Mouse (Mus musculus): ENCODE data around the gene Lag3. TPM values are rescaled to one million over a fixed set of nuclear protein-coding genes. Genes with fewer than 3 reads are reported as not detected.

The Lag3 gene
- polyA plus RNA-seq, 1 experiment from 2014 or later, result 0.40 TPM

DNA sequence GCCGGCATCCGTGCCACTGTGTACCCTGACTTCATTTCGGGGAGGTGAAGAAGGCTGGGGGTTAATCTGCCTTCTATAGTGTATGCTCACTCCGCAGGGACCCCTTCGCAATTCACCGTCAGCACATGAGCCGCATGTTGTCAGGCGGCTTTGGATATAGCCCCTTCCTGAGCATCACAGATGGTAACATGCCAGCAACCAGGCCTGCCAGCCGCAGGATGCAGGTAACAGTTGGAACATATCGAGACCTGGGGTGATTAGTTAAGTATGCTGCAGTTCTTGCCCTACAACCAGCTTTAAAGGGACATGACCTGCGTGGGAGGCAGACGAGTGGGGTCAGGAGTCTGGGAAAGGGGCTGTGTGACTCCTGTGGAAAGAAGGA lies 20.8 kb upstream of the Lag3 start:
- H3K27me3 ChIP-seq (ENCODE audit: insufficient read depth, low read length), result no peaks in the 10 kb centered on the region
- peak overlapping the region; percentile 96 for H3K4me3 ChIP-seq (ENCODE audit: low read depth, low read length)
- H3K36me3 ChIP-seq (replicated peaks; ENCODE audit: insufficient read depth, low read length), result peaks cover 35% of the 10 kb centered on the region
- DNase-seq (no peak), ATAC-seq (no peak)
- H3K4me1 ChIP-seq (ENCODE audit: insufficient read depth), result peaks cover 21% of the 10 kb centered on the region
- H3K9me3 ChIP-seq (ENCODE audit: low read length), result no peaks in the 10 kb centered on the region
- peak overlapping the region; percentile 92 for H3K9ac ChIP-seq (replicated peaks)
- peak overlapping the region; percentile 95 for H3K27ac ChIP-seq (ENCODE audit: low read depth)
- WGBS (ENCODE audit: insufficient replicate concordance), result 66% methylated on average over 12 of the region's 12 CpGs
- H3K4me2 ChIP-seq (ENCODE audit: low read depth, low read length), result peak overlapping the region; percentile 86
- TF ChIP-seq EP300 (IDR thresholded peaks at IDR 0.05; ENCODE audit: low read depth), result no peak
- no peak for TF ChIP-seq CTCF (IDR thresholded peaks at IDR 0.05; ENCODE audit: low read depth)

DNA sequence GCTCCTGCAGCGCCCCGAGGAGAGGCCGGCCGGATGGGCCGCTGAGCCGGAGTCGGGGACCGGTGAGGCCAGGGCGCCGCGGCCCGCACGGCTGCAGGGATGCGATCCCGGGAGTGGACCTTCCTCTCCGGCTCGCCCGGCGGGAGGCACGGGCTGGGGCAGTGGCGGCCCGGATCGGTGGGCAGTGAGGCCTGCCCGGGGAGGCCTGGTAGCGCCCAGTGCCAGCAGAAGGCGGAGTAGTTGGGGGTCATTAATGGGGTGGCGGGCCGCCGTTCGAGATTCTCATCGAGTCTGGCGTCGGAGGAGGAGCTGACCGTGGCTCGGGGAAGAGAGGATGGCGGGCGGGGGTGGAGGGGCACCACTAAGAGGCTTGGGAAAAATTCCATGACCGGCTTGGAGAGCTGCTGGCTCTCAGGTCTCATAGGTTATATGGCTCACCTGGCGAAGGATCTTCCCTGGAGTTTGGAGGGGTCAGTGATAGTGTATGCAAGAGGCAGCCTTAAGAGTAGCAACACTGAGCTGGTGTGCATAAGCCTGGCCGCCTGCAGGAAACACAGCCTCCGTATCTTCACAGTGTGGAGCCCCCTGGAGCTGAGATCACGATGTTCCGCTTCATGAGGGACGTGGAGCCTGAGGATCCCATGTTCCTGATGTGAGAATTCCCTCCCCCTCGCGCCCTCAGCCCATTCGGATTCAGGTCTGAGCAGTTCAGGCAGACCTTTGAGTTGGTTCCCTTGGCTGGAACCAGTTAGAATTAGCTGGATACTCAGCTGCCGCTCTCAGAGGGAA lies 20.2 kb upstream of the Lag3 start:
- no peak for ATAC-seq
- 1% methylated on average over 41 of the region's 48 CpGs for WGBS (ENCODE audit: insufficient replicate concordance)
- Histone ChIP-seq H3K36me3 (replicated peaks; ENCODE audit: insufficient read depth, low read length) (peaks cover 33% of the 10 kb centered on the region), H3K27me3 (ENCODE audit: insufficient read depth, low read length) (no peaks in the 10 kb centered on the region), H3K9ac (replicated peaks) (peak overlapping the region; percentile 92), H3K4me2 (ENCODE audit: low read depth, low read length) (peak overlapping the region; percentile 86), H3K4me3 (ENCODE audit: low read depth, low read length) (peak overlapping the region; percentile 96), H3K27ac (ENCODE audit: low read depth) (peak overlapping the region; percentile 95), H3K9me3 (ENCODE audit: low read length) (no peaks in the 10 kb centered on the region), H3K4me1 (ENCODE audit: insufficient read depth) (peaks cover 22% of the 10 kb centered on the region)
- TF ChIP-seq EP300 (IDR thresholded peaks at IDR 0.05; ENCODE audit: low read depth) (no peak), CTCF (IDR thresholded peaks at IDR 0.05; ENCODE audit: low read depth) (peak; percentile 53)
- DNase-seq, result peak; percentile 55

DNA sequence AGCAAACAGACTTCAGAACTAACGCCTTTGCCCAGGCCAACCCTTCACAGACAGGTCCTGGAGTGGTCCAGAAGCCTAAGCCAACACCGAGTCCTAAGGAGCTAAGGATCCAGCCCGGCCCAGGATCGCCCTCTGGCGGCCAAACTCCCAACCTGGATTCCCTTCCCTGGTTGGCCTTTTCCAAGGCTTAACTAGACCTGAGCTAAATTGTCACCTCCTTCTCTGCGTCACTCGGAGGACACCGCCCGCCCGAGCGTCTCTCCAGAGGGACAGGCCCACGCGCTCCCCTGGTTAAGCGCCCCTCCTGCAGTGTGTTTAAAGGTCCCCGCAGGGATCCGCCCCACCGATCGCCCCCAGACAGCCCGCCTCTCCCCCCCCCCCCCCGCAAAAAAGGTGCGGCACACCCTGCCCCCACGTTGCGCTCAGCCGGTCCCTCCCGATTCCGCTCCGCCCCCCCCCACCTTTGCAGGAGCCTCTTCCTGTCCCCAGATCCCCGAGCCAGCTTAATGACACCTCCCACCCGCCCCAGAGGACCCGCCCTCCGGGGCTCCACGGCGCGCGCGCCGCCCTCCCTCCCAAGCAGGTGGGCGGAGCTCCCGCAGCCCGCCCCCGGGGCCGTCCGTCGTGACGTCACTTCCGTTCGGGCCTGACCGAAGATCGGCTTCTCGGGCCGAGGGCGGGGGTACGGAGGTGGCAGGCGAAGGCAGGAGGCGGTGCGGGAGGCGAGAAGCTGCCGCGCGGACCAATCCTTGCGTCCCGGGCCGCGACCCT lies 19.4 kb upstream of the Lag3 start, which contains the start of gene Mlf2:
Gene Mlf2 (plus strand): TSS at position 633 of the 771 bp plus-strand sequence.
- Histone ChIP-seq H3K36me3 (replicated peaks; ENCODE audit: insufficient read depth, low read length) (peaks cover 25% of the 10 kb centered on the region), H3K27ac (ENCODE audit: low read depth) (peak within 1 kb of the TSS; percentile 95), H3K9me3 (ENCODE audit: low read length) (no peaks in the 10 kb centered on the region), H3K4me3 (ENCODE audit: low read depth, low read length) (peak within 1 kb of the TSS; percentile 96), H3K9ac (replicated peaks) (peak within 1 kb of the TSS; percentile 92), H3K27me3 (ENCODE audit: insufficient read depth, low read length) (no peaks in the 10 kb centered on the region), H3K4me2 (ENCODE audit: low read depth, low read length) (peak within 1 kb of the TSS; percentile 86), H3K4me1 (ENCODE audit: insufficient read depth) (peaks cover 22% of the 10 kb centered on the region)
- DNase-seq, result peak; percentile 99
- WGBS (ENCODE audit: insufficient replicate concordance), result 1% methylated on average over 57 of the region's 64 CpGs
- TF ChIP-seq EP300 (IDR thresholded peaks at IDR 0.05; ENCODE audit: low read depth) (peak; percentile 57; the same call in 1 of the 2 replicates), CTCF (IDR thresholded peaks at IDR 0.05; ENCODE audit: low read depth) (peak; percentile 99)
- ATAC-seq, result peak; percentile 87

DNA sequence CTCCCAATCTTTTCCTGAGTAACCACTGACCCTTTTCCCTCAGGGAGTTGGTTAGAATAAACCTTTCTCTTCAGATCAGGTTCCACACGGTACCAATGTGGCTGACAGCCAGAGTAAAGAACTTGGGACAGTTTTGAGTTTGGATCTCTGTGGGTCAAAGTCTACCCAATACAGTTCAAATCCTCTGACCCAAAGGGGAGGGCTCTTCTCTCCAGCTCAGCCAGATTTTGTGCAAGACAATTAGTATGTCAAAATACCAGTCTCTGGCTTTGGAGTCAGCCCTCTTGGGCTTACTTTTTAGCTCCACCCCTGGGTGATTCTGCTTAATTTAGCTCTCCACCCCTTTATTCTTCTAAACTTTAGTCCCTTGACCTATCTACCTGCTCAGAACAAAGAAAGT lies 18.7 kb upstream of the Lag3 start:
- ATAC-seq (peak; percentile 49), DNase-seq (peak; percentile 56)
- H3K4me3 ChIP-seq (ENCODE audit: low read depth, low read length), result peak overlapping the region; percentile 96
- peak overlapping the region; percentile 95 for H3K27ac ChIP-seq (ENCODE audit: low read depth)
- no peaks in the 10 kb centered on the region for H3K9me3 ChIP-seq (ENCODE audit: low read length)
- H3K36me3 ChIP-seq (replicated peaks; ENCODE audit: insufficient read depth, low read length), result peaks cover 20% of the 10 kb centered on the region
- 42% methylated on average over 1 of the region's 1 CpGs for WGBS (ENCODE audit: insufficient replicate concordance)
- peak overlapping the region; percentile 86 for H3K4me2 ChIP-seq (ENCODE audit: low read depth, low read length)
- H3K4me1 ChIP-seq (ENCODE audit: insufficient read depth), result peaks cover 22% of the 10 kb centered on the region
- no peaks in the 10 kb centered on the region for H3K27me3 ChIP-seq (ENCODE audit: insufficient read depth, low read length)
- TF ChIP-seq CTCF (IDR thresholded peaks at IDR 0.05; ENCODE audit: low read depth) (no peak), EP300 (IDR thresholded peaks at IDR 0.05; ENCODE audit: low read depth) (no peak)
- peak overlapping the region; percentile 92 for H3K9ac ChIP-seq (replicated peaks)

DNA sequence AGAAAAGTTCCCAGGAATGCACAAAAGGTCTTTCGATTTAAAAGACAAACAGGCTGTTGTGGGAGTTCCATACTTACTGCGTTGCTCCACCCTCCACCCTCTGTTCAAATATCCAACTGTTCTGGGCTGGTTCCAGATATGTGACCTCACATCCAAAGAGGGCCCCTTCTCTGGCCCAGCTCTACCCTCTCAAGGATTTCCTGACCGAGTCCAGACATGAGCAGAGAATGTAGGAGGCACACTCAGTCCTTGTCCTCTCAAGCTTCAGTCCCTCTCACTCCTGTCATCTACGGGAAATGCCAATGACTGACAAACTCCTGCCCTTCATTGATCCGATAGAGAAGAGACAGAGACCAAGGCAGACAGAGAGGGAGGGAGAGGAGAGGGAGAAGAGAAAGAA lies 14.4 kb upstream of the Lag3 start:
- H3K27ac ChIP-seq (ENCODE audit: low read depth), result peak overlapping the region; percentile 92
- peak overlapping the region; percentile 61 for H3K4me2 ChIP-seq (ENCODE audit: low read depth, low read length)
- TF ChIP-seq EP300 (IDR thresholded peaks at IDR 0.05; ENCODE audit: low read depth) (no peak), CTCF (IDR thresholded peaks at IDR 0.05; ENCODE audit: low read depth) (no peak)
- peak; percentile 45 for DNase-seq
- H3K9ac ChIP-seq (replicated peaks), result peak overlapping the region; percentile 54
- no peaks in the 10 kb centered on the region for H3K36me3 ChIP-seq (replicated peaks; ENCODE audit: insufficient read depth, low read length)
- H3K4me1 ChIP-seq (ENCODE audit: insufficient read depth), result peaks cover 9% of the 10 kb centered on the region
- no peaks in the 10 kb centered on the region for H3K27me3 ChIP-seq (ENCODE audit: insufficient read depth, low read length)
- ATAC-seq, result peak; percentile 22
- H3K4me3 ChIP-seq (ENCODE audit: low read depth, low read length), result peak overlapping the region; percentile 40
- H3K9me3 ChIP-seq (ENCODE audit: low read length), result no peaks in the 10 kb centered on the region
- 38% methylated on average over 5 of the region's 5 CpGs for WGBS (ENCODE audit: insufficient replicate concordance)

DNA sequence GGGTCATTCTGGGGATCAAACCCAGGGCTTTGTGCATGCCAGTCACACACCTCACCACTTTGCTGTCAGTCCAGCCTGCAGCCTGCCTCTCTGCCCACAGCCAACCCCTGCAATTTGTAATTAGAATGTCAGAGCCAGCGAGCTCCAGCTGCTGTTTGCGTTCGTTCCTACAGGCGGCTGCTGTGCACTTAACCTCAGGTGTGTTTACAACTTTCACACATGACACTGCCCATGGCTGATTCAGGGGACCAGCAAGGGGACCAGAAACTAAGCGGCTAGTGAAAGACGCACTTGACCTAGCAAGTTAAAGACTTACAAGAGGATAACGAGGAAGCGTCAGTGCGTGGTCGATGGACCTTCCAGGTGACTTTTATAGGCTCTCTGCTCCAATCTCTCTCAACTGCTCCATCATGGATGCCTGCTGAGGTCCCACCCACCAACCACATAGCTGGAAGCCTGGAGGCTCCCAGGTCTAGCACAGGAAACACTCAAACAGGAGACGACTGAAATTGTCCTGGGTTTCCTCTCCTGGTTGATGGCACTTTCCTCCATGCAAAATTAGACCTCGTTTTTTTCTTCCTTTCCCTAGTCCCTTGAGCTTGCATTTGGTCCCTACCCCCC lies 13.8 kb upstream of the Lag3 start:
- H3K4me3 ChIP-seq (ENCODE audit: low read depth, low read length), result peak overlapping the region; percentile 40
- peak overlapping the region; percentile 92 for H3K27ac ChIP-seq (ENCODE audit: low read depth)
- no peaks in the 10 kb centered on the region for H3K36me3 ChIP-seq (replicated peaks; ENCODE audit: insufficient read depth, low read length)
- H3K4me2 ChIP-seq (ENCODE audit: low read depth, low read length), result peak overlapping the region; percentile 61
- no peaks in the 10 kb centered on the region for H3K9me3 ChIP-seq (ENCODE audit: low read length)
- no peak for DNase-seq
- H3K4me1 ChIP-seq (ENCODE audit: insufficient read depth), result peaks cover 7% of the 10 kb centered on the region
- peak; percentile 33 for ATAC-seq
- no peaks in the 10 kb centered on the region for H3K27me3 ChIP-seq (ENCODE audit: insufficient read depth, low read length)
- peak overlapping the region; percentile 54 for H3K9ac ChIP-seq (replicated peaks)
- TF ChIP-seq EP300 (IDR thresholded peaks at IDR 0.05; ENCODE audit: low read depth), result no peak
- 0 out of 2 replicates have a peak, but pooled peaks have one; percentile 21 for TF ChIP-seq CTCF (IDR thresholded peaks at IDR 0.05; ENCODE audit: low read depth)
- 34% methylated on average over 12 of the region's 12 CpGs for WGBS (ENCODE audit: insufficient replicate concordance)
